Mouse (Mus musculus) liver, embryonic 13.5 days (tissue): ENCODE data around the gene Efna1. TPM values are rescaled to one million over a fixed set of nuclear protein-coding genes. Genes with fewer than 3 reads are reported as not detected.

Experiments
- ATAC-seq: fragments of 200-750 bp; cut with Nextera tagmentation; 2 replicates; pipeline ENCODE4 v1.8.0; 2017; ENCODE audit warnings: low read depth, mild to moderate bottlenecking, moderate number of reproducible peaks, moderate library complexity
- DNase-seq: peaks from one replicate; pipeline ENCODE4 v3.0.0; 2022
- H3K27ac ChIP-seq: fragments of 300-500 bp; sonication (generic); 2 replicates; pipeline ENCODE4 v1.5.1; 2015; ENCODE audit warnings: moderate library complexity, mild to moderate bottlenecking, inconsistent platforms
- H3K27me3 ChIP-seq: fragments of 300-500 bp; sonication (generic); 2 replicates; pipeline ENCODE4 v1.6.1; 2015; ENCODE audit warnings: mild to moderate bottlenecking, inconsistent platforms
- H3K36me3 ChIP-seq: fragments of 300-500 bp; sonication (generic); 2 replicates; pipeline ENCODE4 v1.6.1; 2015; ENCODE audit warnings: mild to moderate bottlenecking, inconsistent platforms
- H3K4me1 ChIP-seq: fragments of 300-500 bp; sonication (generic); replicated peaks from 2 replicates; pipeline ENCODE4 v1.6.1; 2015; ENCODE audit warnings: inconsistent platforms
- H3K4me2 ChIP-seq: fragments of 300-500 bp; sonication (generic); 2 replicates; pipeline ENCODE4 v1.6.1; 2015; ENCODE audit warnings: inconsistent platforms, mild to moderate bottlenecking, moderate library complexity
- H3K4me3 ChIP-seq: fragments of 300-500 bp; sonication (generic); replicated peaks from 2 replicates; pipeline ENCODE4 v1.5.1; 2015; ENCODE audit warnings: mild to moderate bottlenecking, inconsistent platforms
- H3K9ac ChIP-seq: fragments of 300-500 bp; sonication (generic); 2 replicates; pipeline ENCODE4 v1.6.1; 2015; ENCODE audit warnings: mild to moderate bottlenecking, inconsistent platforms
- H3K9me3 ChIP-seq: fragments of 300-500 bp; sonication (generic); replicated peaks from 2 replicates; pipeline ENCODE4 v1.6.1; 2016; ENCODE audit warnings: inconsistent platforms
- WGBS: fragments of 180-500 bp; shearing (Covaris S2); methylation state at CpG from one replicate; pipeline ENCODE4 v1.1.7; 2015; ENCODE audit not compliant: insufficient replicate concordance; 5-methylcytosine and 5-hydroxymethylcytosine counted together
- polyA plus RNA-seq: library from polyadenylated mRNA; unstranded; fragments of >200 nt; fragmentation: Nextera tagmentation; extraction: Ambion mirVana; gene quantifications from 2 replicates; pipeline ENCODE4 v1.2.1, GENCODE M21; 2015

Gene Efna1
- polyA plus RNA-seq, 1 experiment from 2014 or later: 4.3 TPM

DNA sequence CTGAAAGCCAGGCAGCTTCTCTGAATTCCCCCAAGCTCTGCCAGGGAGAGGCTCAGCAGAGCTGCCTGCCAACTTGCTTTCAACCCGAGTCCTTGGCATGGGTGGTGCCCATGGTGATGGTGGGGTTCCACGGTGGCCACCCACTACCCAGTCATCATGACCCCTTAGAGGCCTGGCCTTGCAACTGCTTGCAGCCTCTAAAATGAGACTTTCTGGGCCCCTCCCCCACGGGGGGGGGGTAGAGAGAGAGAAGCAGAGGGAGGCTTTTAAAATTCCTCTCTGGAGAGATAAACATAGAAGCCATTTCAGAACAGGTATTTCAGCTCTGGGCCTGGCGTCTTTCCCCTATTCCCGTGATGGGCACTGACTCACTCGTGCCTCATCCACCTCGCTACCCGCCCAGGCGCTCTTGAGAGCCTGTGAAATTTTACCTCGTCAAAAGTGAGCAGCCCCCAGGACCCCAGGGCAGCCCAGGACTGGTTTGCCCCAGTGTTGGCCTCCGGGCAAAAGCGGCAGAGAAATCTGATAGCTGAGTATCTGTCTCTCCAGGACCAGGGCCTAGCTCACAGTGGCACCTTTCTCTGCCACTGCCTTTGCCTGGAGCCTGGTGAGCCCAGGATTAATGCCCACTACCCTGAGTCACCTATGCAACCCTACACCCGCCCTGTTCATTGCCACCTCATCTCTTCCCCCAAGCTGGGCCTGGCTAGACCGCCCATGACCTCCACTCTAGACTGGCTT is 3.5 kb downstream of the Efna1 start:
- H3K4me2 ChIP-seq: peak overlapping the region; percentile 61
- 46% methylated on average over 14 of the region's 14 CpGs for WGBS
- DNase-seq: no peak
- H3K9me3 ChIP-seq: no peaks in the 10 kb centered on the region
- H3K4me3 ChIP-seq: 0 out of 2 replicates have a peak overlapping the region, but pooled peaks have one; percentile 42
- ATAC-seq: no peak
- H3K27me3 ChIP-seq: peaks cover 67% of the 10 kb centered on the region
- peaks cover 17% of the 10 kb centered on the region for H3K4me1 ChIP-seq
- H3K27ac ChIP-seq: no peak overlapping the region
- peaks cover 3% of the 10 kb centered on the region; the same call in 1 of the 2 replicates for H3K36me3 ChIP-seq
- 0 out of 2 replicates have a peak overlapping the region, but pooled peaks have one; percentile 6 for H3K9ac ChIP-seq

DNA sequence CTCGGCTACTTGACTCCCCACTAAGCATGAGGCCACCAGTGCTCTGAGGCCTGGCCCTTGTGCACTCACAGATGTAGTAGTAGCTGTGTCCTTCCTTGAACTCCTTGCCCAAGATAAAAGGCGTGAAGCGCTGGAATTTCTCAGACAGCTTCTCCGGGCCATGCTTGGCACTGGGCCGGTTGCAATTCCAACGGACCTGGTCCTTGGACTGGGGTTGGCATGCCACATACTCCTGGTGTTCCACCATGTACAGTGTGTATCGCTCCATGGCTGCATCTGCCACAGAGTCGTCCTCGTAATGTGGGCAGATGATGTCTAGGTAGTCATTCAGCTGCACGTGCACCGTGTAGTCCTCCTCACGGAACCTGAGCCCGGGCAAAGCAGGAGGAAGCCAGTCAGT is 4.9 kb downstream of the Efna1 start:
- no peak for DNase-seq
- H3K9me3 ChIP-seq: no peaks in the 10 kb centered on the region
- H3K4me3 ChIP-seq: no peak overlapping the region
- peaks cover 3% of the 10 kb centered on the region; the same call in 1 of the 2 replicates for H3K36me3 ChIP-seq
- H3K27me3 ChIP-seq: peaks cover 57% of the 10 kb centered on the region
- no peak overlapping the region for H3K9ac ChIP-seq
- H3K4me1 ChIP-seq: peaks cover 19% of the 10 kb centered on the region
- H3K4me2 ChIP-seq: no peak overlapping the region
- 76% methylated on average over 13 of the region's 13 CpGs for WGBS
- no peak for ATAC-seq
- no peak overlapping the region for H3K27ac ChIP-seq

DNA sequence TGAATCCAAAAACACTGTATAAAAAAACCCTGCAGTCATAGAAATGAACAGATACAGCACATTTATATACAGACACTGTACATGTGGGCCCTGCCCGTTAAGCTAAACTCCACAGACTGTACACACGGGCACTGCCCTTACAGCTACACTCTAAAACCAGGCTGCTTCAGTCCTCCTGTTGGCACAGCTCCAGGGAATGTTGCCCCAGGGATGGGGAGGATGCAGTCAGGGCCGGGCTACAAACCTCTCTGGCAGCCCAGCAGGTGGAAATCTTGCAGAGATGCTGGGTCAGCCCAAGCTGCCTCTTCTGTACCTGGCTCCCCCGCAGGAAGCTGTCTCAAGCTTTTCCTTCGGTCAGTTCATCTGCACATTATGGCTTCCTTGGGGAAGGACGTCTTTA is 9.2 kb downstream of the Efna1 start:
- no peak overlapping the region for H3K4me2 ChIP-seq
- H3K9me3 ChIP-seq: no peaks in the 10 kb centered on the region
- no peak overlapping the region for H3K9ac ChIP-seq
- ATAC-seq (no peak), DNase-seq (no peak)
- H3K4me3 ChIP-seq: no peak overlapping the region
- peaks cover 3% of the 10 kb centered on the region; the same call in 1 of the 2 replicates for H3K36me3 ChIP-seq
- H3K4me1 ChIP-seq: peaks cover 41% of the 10 kb centered on the region
- peaks cover 14% of the 10 kb centered on the region for H3K27me3 ChIP-seq
- 67% methylated on average over 6 of the region's 6 CpGs for WGBS
- H3K27ac ChIP-seq: no peak overlapping the region

DNA sequence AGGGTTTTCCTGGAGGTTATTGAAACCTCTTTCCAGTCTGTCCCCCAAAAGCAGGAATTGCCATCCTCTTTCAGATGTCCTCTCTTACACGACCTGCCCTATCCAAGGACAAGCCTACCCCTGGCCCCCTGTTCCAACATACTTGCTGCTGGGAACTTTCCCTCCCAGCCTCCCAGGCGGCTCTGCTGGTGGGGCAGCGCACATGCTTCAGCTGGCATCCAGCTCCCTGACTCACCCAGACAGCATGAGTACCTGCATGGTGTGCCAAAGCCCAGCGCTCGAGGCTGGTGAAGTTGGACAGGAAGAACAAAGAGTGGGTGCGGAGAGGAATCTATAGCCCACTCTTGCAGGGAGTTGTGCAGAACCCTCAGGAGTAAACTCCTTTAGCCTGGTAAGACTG is 10.1 kb downstream of the Efna1 start:
- Histone ChIP-seq H3K4me1 (peaks cover 47% of the 10 kb centered on the region), H3K9me3 (no peaks in the 10 kb centered on the region), H3K36me3 (peaks cover 3% of the 10 kb centered on the region; the same call in 1 of the 2 replicates), H3K27ac (no peak overlapping the region), H3K4me3 (peak overlapping the region; percentile 64; the same call in 1 of the 2 replicates), H3K4me2 (peak overlapping the region; percentile 84), H3K27me3 (peaks cover 5% of the 10 kb centered on the region), H3K9ac (no peak overlapping the region)
- DNase-seq: no peak
- no peak for ATAC-seq
- 72% methylated on average over 6 of the region's 6 CpGs for WGBS

DNA sequence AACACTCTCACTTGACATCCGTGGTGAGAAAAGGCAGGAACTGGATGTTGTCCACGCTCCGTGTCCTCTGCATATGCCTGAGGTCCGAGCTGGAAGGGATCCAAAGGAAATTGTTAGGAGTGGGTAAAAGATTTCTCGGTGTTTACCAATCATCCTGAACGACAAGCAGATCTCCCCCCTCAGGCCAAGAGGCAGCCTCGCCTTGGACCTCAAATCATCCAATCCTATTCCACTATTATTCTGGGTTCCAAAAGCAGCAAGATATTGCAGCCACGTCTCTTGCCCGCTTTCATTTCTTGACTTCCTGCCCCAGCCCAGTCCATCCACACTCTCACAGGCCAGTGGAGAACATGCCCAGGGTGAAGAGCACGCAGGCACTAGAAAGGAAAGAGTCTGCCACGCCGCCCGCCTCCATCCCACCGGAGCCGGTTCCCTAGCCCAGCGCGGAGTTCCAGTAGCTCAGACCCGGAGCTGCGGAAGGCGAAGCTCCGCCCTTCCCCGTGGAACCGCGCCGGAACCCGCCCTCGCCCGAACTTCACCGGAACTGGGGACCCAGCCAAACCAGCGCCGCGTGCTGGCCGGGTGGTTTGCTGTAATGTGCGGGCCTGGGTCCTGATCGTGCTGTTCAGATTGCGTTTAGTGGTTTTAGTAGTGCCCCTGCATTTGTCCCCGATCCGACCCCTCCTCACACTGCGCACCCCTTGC is 10.7 kb downstream of the Efna1 start, which contains the start of gene Slc50a1:
Gene Slc50a1 (minus strand): TSS at position 520 of the 705 bp plus-strand sequence.
- H3K9ac ChIP-seq: peak within 1 kb of the TSS; percentile 75
- DNase-seq (peak; percentile 52), ATAC-seq (peak; percentile 60)
- H3K4me2 ChIP-seq: peak within 1 kb of the TSS; percentile 84
- peaks cover 49% of the 10 kb centered on the region for H3K4me1 ChIP-seq
- H3K36me3 ChIP-seq: peaks cover 2% of the 10 kb centered on the region; the same call in 1 of the 2 replicates
- peak within 1 kb of the TSS; percentile 64 for H3K4me3 ChIP-seq
- WGBS: 1% methylated on average over 39 of the region's 39 CpGs
- H3K27ac ChIP-seq: peak within 1 kb of the TSS; percentile 45; the same call in 1 of the 2 replicates
- H3K27me3 ChIP-seq: 0 out of 2 replicates have a peak, but pooled peaks cover 3% of the 10 kb centered on the region
- no peaks in the 10 kb centered on the region for H3K9me3 ChIP-seq

DNA sequence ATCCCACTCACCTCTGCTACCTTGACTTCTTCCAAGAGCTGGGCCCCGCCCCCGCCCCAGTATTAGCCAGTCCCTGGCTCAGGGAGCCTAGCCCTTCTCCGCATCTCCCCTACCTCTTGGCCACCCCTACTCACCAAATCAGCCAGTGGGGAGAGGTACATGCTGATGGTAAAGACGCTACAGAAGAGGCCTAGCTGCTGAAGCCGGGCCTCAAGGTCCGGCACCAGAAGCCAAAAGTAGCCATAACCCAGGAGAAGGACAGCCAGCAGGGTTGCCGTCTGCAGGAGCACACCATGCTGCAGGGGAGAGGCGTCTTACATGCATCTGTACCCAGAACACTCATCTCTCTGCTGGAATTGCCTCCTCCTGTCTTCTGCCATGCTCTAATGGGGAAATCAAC is 12.0 kb downstream of the Efna1 start:
- no peak overlapping the region for H3K27ac ChIP-seq
- no peak overlapping the region for H3K4me3 ChIP-seq
- H3K4me1 ChIP-seq: peaks cover 49% of the 10 kb centered on the region
- H3K9ac ChIP-seq: peak overlapping the region; percentile 75; the same call in 1 of the 2 replicates
- H3K27me3 ChIP-seq: 0 out of 2 replicates have a peak, but pooled peaks cover 3% of the 10 kb centered on the region
- H3K4me2 ChIP-seq: peak overlapping the region; percentile 84
- H3K36me3 ChIP-seq: no peaks in the 10 kb centered on the region
- DNase-seq (no peak), ATAC-seq (no peak)
- no peaks in the 10 kb centered on the region for H3K9me3 ChIP-seq
- WGBS: 72% methylated on average over 8 of the region's 8 CpGs

DNA sequence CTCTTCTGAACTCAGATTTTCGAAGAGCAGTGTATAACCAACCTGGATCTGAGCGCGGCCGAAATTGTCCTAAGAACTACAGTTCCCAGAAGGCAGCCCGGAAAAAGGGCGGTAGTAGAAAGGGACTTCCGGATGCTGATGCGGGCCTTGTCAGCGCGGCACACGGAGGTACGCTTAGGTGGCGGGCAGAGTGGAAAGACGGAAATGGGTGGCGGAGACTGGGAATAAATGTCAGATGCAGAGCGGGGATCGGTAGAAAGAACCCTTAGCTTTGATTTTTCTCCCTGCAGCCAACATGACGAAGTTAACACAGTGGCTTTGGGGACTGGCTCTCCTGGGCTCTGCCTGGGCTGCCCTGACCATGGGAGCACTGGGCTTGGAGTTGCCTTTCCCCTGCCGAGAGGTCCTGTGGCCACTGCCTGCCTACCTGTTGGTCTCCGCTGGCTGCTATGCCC is 14.5 kb downstream of the Efna1 start:
- Histone ChIP-seq H3K9me3 (no peaks in the 10 kb centered on the region), H3K9ac (peak overlapping the region; percentile 90), H3K36me3 (no peaks in the 10 kb centered on the region), H3K27ac (peak overlapping the region; percentile 73), H3K4me3 (peak overlapping the region; percentile 83), H3K4me2 (peak overlapping the region; percentile 95), H3K27me3 (peaks cover 7% of the 10 kb centered on the region; the same call in 1 of the 2 replicates), H3K4me1 (peaks cover 52% of the 10 kb centered on the region)
- DNase-seq (peak; percentile 69), ATAC-seq (peak; percentile 85)
- under 1% methylated on average over 20 of the region's 20 CpGs for WGBS

DNA sequence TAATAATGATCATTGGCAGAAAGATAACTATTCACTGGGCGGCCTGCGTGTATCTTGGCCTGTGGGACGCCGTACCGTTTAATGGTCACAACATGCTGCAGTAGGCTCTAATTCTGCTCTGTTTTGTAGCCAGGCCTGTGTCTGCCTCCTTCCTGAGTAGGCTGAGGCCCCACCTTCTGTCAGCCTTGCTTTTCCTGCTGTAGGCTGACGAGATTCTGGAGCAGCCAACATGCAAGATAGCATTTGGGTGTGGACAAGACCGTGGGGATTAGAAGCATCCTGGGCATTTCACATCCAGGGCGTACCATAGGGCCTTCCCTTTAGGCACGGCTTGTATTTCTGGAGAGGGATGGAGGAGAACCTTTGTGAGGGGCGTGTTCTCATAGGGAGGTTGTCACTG is 18.5 kb downstream of the Efna1 start:
- ATAC-seq (no peak), DNase-seq (no peak)
- no peak overlapping the region for H3K27ac ChIP-seq
- peaks cover 30% of the 10 kb centered on the region for H3K27me3 ChIP-seq
- H3K4me2 ChIP-seq: no peak overlapping the region
- no peaks in the 10 kb centered on the region for H3K9me3 ChIP-seq
- WGBS: 42% methylated on average over 10 of the region's 10 CpGs
- H3K4me1 ChIP-seq: peaks cover 17% of the 10 kb centered on the region
- no peak overlapping the region for H3K4me3 ChIP-seq
- H3K36me3 ChIP-seq: no peaks in the 10 kb centered on the region
- H3K9ac ChIP-seq: no peak overlapping the region

DNA sequence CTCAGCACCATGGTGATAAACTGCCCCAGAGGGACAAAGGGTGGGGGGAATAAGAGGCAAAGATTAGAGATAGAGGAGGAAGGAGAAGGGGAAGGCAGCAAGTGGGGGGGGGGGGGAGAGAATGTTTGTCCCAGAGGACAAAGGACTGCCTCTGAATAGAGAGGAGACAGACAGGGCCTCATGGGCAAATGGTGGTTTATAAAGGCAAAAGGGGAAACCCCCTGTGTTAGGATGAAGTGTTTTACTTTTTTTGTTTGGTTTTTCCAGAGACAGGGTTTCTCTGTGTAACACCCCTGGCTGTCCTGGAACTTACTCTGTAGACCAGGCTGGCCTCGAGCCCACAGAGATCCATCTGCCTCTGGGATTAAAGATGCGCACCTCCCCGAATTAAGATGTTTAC is 20.7 kb downstream of the Efna1 start:
- H3K27ac ChIP-seq: no peak overlapping the region
- ATAC-seq: no peak
- H3K27me3 ChIP-seq: peaks cover 45% of the 10 kb centered on the region
- H3K9me3 ChIP-seq: no peaks in the 10 kb centered on the region
- H3K9ac ChIP-seq: no peak overlapping the region
- no peak overlapping the region for H3K4me3 ChIP-seq
- no peak overlapping the region for H3K4me2 ChIP-seq
- H3K36me3 ChIP-seq: no peaks in the 10 kb centered on the region
- DNase-seq: no peak
- WGBS: 82% methylated on average over 3 of the region's 3 CpGs
- H3K4me1 ChIP-seq: peaks cover 4% of the 10 kb centered on the region; the same call in 1 of the 2 replicates

DNA sequence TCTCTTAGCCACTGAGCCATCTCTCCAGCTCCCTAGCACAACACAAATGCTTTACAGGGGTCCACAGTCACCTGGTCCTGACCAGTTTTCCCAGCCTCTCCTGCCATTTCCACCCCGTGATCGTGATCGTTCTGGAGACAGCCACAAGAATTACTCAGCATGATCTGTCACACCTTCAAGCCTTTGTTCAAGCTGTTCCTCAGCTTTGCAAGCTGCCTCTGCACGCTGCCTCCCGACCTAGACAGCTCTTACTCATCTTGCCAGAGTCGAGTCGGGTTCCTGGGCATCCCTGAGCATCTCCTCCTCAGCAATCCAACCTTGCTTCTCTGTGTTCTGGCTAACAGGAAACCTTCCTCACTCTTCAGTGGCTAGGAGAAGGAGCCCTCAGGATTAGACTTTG is 21.9 kb downstream of the Efna1 start, which contains the start of gene Dpm3:
Gene Dpm3 (plus strand): TSS at position 283 of the 400 bp plus-strand sequence.
- DNase-seq (no peak), ATAC-seq (no peak)
- Histone ChIP-seq H3K4me3 (no peak within 1 kb of the TSS), H3K4me1 (peaks cover 9% of the 10 kb centered on the region; the same call in 1 of the 2 replicates), H3K9ac (no peak within 1 kb of the TSS), H3K4me2 (no peak within 1 kb of the TSS), H3K27ac (no peak within 1 kb of the TSS), H3K27me3 (peaks cover 46% of the 10 kb centered on the region), H3K36me3 (no peaks in the 10 kb centered on the region), H3K9me3 (no peaks in the 10 kb centered on the region)
- WGBS: 50% methylated on average over 7 of the region's 7 CpGs

DNA sequence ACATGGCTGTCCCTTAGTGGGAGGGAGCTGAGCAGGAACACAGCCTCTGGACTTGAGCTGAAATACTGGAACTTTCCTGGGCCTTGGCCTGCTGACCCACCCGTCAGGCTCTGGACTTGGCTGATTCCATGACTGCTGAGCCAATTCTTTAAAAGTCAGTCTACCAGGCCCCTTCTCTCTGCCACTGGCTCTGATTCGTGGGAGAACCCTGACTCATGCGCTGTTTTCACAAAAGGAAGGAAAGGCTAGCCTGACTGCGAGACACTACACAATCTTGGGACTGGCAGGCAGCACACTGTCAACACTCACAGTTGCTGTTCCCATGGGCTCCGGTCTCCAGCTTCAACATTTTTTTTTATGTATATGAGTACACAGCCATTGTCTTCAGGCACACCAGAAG is 24.8 kb downstream of the Efna1 start:
- H3K4me1 ChIP-seq: peaks cover 18% of the 10 kb centered on the region
- no peaks in the 10 kb centered on the region for H3K36me3 ChIP-seq
- no peak overlapping the region for H3K4me2 ChIP-seq
- H3K27me3 ChIP-seq: peaks cover 67% of the 10 kb centered on the region
- WGBS: 44% methylated on average over 5 of the region's 5 CpGs
- no peak overlapping the region for H3K4me3 ChIP-seq
- ATAC-seq (no peak), DNase-seq (no peak)
- H3K9me3 ChIP-seq: no peaks in the 10 kb centered on the region
- no peak overlapping the region for H3K27ac ChIP-seq
- no peak overlapping the region for H3K9ac ChIP-seq
